In the genomic region with DNA sequence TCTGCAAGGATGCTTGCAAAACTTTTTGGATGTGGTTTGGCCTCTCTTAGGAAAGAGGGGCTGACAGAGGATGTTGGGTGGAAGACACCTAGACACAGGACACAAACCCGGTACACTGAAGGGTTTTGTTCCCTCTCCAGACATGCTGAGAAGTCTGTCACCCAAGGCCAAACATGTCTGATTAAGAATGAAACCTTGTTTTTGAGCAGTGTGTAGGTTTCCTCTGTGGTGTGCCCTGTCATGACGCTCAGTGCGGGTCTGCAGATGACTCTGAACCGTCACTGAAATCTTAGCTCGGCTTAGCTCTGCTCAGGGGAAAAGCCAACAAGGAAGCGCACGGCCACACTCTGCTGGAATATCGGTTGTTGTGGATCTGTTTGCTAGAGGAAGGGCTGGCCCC, we compare ENCODE assay signal across 11 mouse cellular contexts.
"Had no signal": no experiment of that assay in that cellular context is flagged by ENCODE, and none has a peak within 500 bp of the region (broad histone marks: within the 10 kb centered on the region; RNA-seq: fewer than 3 reads in every experiment).

No protein-coding gene starts in this region.

- H3K9me3 ChIP-seq: limb, embryonic 15.5 days; liver, embryonic 13.5 days; midbrain, embryonic 10.5 days; neural tube, embryonic 15.5 days had no signal

- H3K4me1 ChIP-seq: limb, embryonic 15.5 days; neural tube, embryonic 15.5 days had no signal

- H3K9ac ChIP-seq: limb, embryonic 15.5 days; liver, embryonic 13.5 days; neural tube, embryonic 15.5 days had no signal

- DNase-seq: kidney, postnatal 25 days; liver, embryonic 13.5 days; lung, adult 18-20 months; midbrain, embryonic 14.5 days; thymus, postnatal 14 days had no signal

- H3K36me3 ChIP-seq: limb, embryonic 15.5 days; liver, embryonic 13.5 days; midbrain, embryonic 10.5 days; neural tube, embryonic 15.5 days had no signal

- H3K4me3 ChIP-seq: left cerebral cortex, adult 2 months; limb, embryonic 15.5 days; liver, embryonic 13.5 days; midbrain, embryonic 10.5 days; myocyte; neural tube, embryonic 15.5 days had no signal

- H3K27me3 ChIP-seq: limb, embryonic 15.5 days; liver, embryonic 13.5 days; neural tube, embryonic 15.5 days had no signal

- H3K27ac ChIP-seq: left cerebral cortex, adult 2 months; limb, embryonic 15.5 days; liver, embryonic 13.5 days; midbrain, embryonic 10.5 days; neural tube, embryonic 15.5 days; stomach, postnatal 0 days had no signal

- H3K4me2 ChIP-seq: limb, embryonic 15.5 days; liver, embryonic 13.5 days; neural tube, embryonic 15.5 days had no signal
